Mouse (Mus musculus): ENCODE measurements around the gene Slc35b1.

Gene Slc35b1

DNA sequence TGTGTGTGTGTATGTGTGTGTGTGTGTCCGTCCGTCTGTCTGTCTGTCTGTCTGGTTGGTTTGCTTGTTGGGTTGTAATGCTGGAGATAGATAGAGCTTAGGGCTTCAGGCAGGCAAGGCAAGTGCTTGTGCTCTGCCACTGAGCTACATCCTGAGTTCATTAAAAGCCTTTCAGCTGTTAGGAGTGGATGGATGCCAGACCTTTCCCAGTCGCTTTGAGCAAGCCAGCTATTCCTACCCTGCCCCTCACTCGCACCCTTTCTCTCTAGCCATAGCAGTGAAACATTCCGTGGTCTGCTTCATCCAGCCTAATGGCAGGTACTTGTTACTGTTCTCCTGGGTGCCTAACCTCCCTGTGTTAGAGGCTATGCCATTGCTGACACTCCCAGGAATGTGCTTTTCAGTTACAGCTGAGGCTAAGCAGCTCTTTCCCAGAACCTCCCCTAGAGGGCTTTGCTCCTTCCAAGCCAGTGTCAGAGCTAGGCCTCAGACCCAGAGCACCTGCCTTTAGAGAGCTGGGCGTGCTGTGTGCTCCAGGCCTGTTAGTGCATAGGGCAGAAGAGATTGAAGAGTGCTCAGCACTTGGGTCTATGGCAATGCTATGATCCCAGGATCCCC is 18.1 kb upstream of the Slc35b1 start:
- in situ Hi-C loops (cut with MboI), result no loop called here

- in situ Hi-C loops (cut with MboI), result no loop called here
These were observed 17.3 kb upstream of the Slc35b1 start for GRCm38 (mm10) chr11:95367011-95367735.

- in situ Hi-C loops (cut with MboI), result no loop called here
These were observed 16.2 kb upstream of the Slc35b1 start for GRCm38 (mm10) chr11:95368231-95368823.

GRCm38 (mm10) chr11:95368871-95369270 is 15.6 kb upstream of the Slc35b1 start:
- in situ Hi-C loops (cut with MboI), result no loop called here

GRCm38 (mm10) chr11:95369964-95370890 is 14.3 kb upstream of the Slc35b1 start:
- in situ Hi-C loops (cut with MboI), result no loop called here

GRCm38 (mm10) chr11:95371182-95371581 is 13.3 kb upstream of the Slc35b1 start:
- in situ Hi-C loops (cut with MboI), result no loop called here

- in situ Hi-C loops (cut with MboI), result no loop called here
These were observed 5.6 kb upstream of the Slc35b1 start for GRCm38 (mm10) chr11:95378926-95379325.

- in situ Hi-C loops (cut with MboI), result no loop called here
These were observed 4.9 kb upstream of the Slc35b1 start for GRCm38 (mm10) chr11:95379552-95379951.

DNA sequence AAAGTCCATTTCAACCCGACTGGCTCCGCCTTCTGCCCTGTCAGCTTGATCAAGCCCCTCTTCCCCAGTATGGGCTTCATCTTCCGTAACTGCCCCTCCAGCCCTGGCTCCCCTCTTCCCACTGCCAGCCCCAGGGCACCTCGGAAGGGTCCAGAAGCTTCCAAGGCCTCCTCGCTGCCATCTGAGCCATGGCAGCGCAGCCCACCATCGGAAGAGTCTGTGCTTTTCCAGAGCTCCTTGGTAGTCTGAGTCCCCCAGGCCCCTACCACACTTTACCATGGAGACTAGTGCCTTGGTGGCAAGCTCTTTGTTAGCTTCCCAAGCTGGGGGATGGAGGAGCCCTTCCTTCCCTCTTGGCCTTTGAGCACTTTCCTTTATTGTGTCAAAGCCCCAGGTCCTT is 3.8 kb upstream of the Slc35b1 start:
- in situ Hi-C loops (cut with MboI), result no loop called here

- in situ Hi-C loops (cut with MboI), result no loop called here
These were observed 3.3 kb upstream of the Slc35b1 start for GRCm38 (mm10) chr11:95381146-95381545.

DNA sequence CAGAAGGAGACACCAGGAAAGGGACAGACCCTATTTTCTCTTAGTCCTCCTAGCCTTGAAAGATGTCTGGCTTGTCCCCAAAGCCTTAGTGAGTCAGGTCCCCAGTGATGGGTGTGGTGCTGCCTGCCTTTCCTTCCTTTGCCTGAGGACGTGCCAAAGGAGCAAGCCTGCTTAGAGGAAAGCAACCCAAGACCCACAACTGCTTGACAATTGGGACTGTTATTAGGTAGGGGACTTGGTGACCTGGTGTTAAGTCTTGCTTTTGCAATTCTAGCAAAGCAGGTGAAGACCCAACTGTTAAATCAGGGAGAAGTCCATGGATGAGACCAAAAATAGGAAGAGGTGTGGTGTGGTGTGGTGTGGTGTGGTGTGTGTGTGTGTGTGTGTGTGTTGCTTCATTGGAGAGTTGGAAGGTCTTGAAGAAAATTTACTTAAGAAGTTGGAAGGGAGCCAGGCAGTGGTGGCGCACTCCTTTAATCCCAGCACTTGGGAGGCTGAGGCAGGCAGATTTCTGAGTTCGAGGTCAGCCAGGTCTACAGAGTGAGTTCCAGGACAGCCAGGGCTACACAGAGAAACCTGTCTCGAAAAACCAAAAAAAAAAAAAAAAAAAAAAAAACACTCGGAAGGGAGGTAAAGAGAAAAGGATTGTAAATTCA is 1.0 kb upstream of the Slc35b1 start:
- in situ Hi-C loops (cut with MboI), result no loop called here

DNA sequence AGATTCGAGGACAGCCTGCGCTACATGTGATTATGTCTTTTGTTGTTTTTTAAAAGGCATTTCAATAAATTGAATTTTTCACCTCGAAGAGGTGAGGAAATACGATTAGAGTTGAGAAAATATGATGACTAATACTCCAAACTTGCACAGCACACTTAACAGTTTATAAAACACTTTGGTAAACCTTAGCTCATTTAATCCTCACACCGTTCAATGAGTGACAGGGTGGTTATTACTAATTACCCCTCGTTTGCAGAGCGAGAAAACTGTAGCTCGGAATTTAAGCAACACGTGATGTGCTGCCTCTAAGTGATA is 531 bp upstream of the Slc35b1 start:
- in situ Hi-C loops (cut with MboI), result no loop called here

DNA sequence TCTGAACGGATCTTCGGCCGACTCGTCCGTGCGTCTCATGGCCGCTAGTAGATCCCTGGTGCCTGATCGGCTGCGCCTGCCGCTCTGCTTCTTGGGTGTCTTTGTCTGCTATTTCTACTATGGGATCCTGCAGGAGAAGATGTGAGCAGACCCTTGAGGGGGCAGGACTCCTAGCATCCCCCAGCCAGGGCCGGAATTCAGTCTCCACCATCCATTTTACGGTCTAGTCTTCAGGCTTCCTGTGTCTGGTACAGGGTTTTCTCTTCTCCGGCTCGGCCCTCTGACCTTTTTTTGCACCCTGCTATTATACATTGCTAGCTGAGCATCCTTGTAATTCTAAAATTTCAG is 455 bp downstream of the Slc35b1 start:
- in situ Hi-C loops (cut with MboI), result no loop called here

DNA sequence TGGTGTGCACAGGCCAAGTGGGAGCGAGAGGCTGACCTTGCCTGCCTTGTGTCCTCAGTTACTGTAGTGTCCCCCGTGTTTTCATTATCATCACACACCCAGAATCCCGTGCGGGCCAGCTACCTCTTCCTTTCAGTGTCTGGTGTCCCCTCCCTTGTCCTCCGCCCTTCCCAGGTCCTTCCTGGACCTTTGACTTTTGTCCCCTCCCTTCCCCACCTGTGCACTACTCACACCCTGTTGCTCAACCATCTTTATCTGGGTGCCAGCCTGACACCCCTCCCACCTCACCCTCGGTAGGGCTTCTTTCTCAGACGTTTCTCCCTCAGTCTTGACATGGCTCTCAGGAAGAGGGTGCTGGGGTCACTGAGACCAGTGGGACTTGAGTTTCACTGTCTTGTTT is 2.9 kb downstream of the Slc35b1 start:
- in situ Hi-C loops (cut with MboI), result no loop called here

DNA sequence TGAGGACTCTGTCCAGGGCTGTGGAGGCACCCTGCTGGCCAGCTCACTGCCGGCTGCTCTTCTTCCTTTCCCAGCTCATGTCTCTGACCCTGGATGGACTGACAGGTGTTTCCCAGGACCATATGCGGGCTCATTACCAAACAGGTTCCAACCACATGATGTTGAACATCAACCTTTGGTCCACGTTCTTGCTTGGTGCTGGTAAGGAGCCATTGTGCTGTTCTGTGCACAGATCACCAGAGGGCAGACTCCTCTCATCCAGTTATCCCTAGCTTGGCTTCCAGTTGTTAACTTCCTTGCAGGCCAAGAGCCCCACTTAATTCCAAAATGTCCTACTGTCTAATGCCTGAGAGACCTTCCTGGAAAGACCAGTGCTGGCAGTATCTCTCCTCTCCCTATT is 4.5 kb downstream of the Slc35b1 start:
- in situ Hi-C loops (cut with MboI), result no loop called here

- in situ Hi-C loops (cut with MboI), result no loop called here
These were observed 5.9 kb downstream of the Slc35b1 start for GRCm38 (mm10) chr11:95390420-95390819.

GRCm38 (mm10) chr11:95391201-95391600 is 6.7 kb downstream of the Slc35b1 start:
- in situ Hi-C loops (cut with MboI), result no loop called here

DNA sequence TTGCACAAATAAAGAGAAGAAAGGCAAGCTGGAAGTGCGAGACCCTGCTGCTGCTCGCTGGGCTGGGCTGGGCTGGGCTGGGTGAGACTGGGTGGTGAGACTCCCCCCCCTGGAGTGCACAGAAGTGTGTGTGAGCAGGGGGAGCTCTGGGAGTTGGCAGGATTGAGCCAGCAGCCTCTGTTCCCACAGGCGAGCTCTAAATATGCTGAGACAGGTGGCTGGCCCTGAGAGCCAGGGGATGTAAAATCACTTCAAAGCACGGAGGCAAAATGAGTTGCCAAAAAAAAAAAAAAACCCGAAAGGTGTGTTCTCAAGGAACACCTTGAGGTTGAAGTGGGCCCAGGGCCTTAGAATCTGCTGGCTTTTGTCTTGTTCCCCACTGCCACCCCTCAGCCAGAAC is 7.3 kb downstream of the Slc35b1 start:
- in situ Hi-C loops (cut with MboI), result no loop called here

DNA sequence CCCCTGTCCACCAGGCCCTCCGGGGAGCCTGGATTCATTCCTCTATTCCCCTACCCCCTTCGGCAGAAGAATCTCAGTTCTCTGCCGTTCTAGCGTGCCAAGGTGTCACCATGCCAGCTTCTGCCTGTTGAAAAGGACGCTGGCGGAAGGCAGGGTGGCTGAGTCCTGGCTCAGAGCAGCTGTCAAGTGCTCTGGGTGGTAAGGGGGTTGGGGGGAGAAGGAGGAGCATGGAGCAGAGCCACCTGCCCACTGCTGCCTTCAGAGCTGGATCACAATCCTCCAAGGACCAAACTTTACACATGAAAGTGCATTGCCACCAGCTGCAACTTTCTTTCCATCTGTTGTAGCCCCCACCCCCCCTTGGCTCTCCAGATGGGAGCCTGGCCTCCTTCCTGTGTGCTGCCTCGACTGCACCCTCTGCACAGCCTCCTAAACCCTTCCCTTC is 7.8 kb downstream of the Slc35b1 start:
- in situ Hi-C loops (cut with MboI), result no loop called here

- in situ Hi-C loops (cut with MboI), result no loop called here
These were observed 8.4 kb downstream of the Slc35b1 start for GRCm38 (mm10) chr11:95392708-95393499.

DNA sequence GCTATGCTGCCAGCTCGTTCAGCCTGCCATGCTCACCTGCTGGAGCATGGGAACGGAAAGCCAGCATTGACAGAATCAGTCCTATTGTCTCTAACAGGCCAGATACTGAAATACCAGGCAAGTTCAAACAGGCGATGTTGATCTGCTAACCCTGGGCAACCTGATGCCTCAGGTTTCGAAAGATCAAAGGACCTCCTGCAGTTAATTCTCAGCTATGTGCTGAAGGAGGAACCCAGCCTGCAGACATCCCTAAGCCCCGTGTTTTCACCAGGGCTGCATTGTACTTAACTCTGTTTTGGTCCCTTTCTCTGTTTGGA is 9.0 kb downstream of the Slc35b1 start:
- in situ Hi-C loops (cut with MboI), result no loop called here

Data from mature B cell (primary cell).